Mouse (Mus musculus): Measurements from ENCODE around the gene Svs5. TPM values are rescaled to one million over a fixed set of nuclear protein-coding genes. Genes with fewer than 3 reads are reported as not detected.
A peak's percentile ranks its signal among the peaks of the same experiment; 100 is the strongest.
"Not testable (repeated sequence)": the region's sequence is repeated elsewhere in the genome, so short reads cannot be mapped to it uniquely, and the experiment has no call there.

The Svs5 gene
- polyA plus RNA-seq (2016; fragmentation: Nextera tagmentation; extraction: Ambion mirVana): not detected in 2 replicates

GRCm38 (mm10) chr2:164332440-164332839 is at the start of gene Svs5:
Svs5 (plus strand) TSS chr2:164332740.
- H3K27ac ChIP-seq (replicated peaks); H3K4me1 ChIP-seq; DNase-seq (ENCODE audit: low spot score); H3K4me3 ChIP-seq; H3K9me3 ChIP-seq; H3K36me3 ChIP-seq (replicated peaks); H3K27me3 ChIP-seq (replicated peaks; ENCODE audit: low read depth, poor library complexity, severe bottlenecking): not testable (repeated sequence)
- WGBS: 81% methylated on average over 3 of the region's 3 CpGs

GRCm38 (mm10) chr2:164288968-164289367 is 43.6 kb upstream of the Svs5 start, which contains the start of gene Svs3a:
Svs3a (plus strand) TSS chr2:164289268.
- not testable (repeated sequence) for H3K4me3 ChIP-seq; DNase-seq (ENCODE audit: low spot score); H3K27ac ChIP-seq (replicated peaks); H3K9me3 ChIP-seq; H3K36me3 ChIP-seq (replicated peaks); H3K4me1 ChIP-seq; H3K27me3 ChIP-seq (replicated peaks; ENCODE audit: low read depth, poor library complexity, severe bottlenecking)
- WGBS: 84% methylated on average over 1 of the region's 1 CpGs

DNA sequence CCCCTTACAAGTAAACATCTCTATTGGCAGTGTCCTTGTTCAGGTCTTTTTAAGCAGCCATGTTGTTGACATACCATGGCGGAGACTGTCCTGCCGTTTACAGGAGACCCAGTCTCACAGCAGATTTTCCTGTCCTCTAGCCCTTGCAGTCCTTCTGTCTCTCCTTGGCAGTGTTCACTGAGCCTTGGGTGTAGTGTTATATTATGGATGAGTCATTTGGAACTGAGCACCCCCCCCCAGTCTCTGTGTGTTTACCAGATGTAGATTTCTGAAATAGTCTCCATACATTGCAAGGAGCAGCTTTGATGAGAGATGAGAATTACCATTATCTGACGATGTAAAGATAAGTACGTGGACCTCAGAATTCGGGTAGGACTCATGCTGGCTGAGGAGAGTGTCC is 19.9 kb upstream of the Svs5 start:
- H3K4me1 ChIP-seq: no peaks in the 10 kb centered on the region
- WGBS: 88% methylated on average over 5 of the region's 5 CpGs
- H3K4me3 ChIP-seq: no peak overlapping the region
- H3K27ac ChIP-seq (replicated peaks): no peak overlapping the region
- H3K9me3 ChIP-seq: no peaks in the 10 kb centered on the region
- DNase-seq (ENCODE audit: low spot score): no peak
- H3K36me3 ChIP-seq (replicated peaks): no peaks in the 10 kb centered on the region
- H3K27me3 ChIP-seq (replicated peaks; ENCODE audit: low read depth, poor library complexity, severe bottlenecking): no peaks in the 10 kb centered on the region

GRCm38 (mm10) chr2:164315460-164315859 is 17.1 kb upstream of the Svs5 start:
- DNase-seq (ENCODE audit: low spot score); H3K9me3 ChIP-seq; H3K27me3 ChIP-seq (replicated peaks; ENCODE audit: low read depth, poor library complexity, severe bottlenecking); H3K36me3 ChIP-seq (replicated peaks); H3K4me1 ChIP-seq; H3K4me3 ChIP-seq; H3K27ac ChIP-seq (replicated peaks): not testable (repeated sequence)

- 76% methylated on average over 1 of the region's 1 CpGs for WGBS
- H3K9me3 ChIP-seq; H3K36me3 ChIP-seq (replicated peaks): not testable (repeated sequence)
Observed at GRCm38 (mm10) chr2:164316451-164316850, 16.1 kb upstream of the Svs5 start, which contains the start of gene Svs6. Svs6 (plus strand) TSS chr2:164316751.

DNA sequence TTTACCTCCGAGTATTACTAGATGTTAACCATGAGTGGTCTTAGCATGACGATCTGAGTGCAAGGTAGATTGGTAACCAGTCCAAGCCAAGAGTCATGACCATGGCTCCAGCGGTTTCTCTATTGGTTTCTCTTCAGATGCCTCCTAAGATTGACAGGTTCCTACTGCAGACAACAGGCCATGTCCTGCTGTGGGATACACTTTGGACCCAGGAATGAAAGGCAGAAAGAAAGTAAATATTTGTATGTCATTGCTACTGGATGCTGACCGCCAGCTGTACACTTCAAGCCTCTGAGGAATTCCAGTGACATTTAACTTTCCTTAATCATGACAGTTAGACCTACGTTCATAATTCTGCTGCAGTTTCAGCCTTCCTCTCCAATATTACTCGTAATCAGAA is 11.6 kb upstream of the Svs5 start:
- no peaks in the 10 kb centered on the region for H3K9me3 ChIP-seq
- H3K36me3 ChIP-seq (replicated peaks): no peaks in the 10 kb centered on the region
- H3K27ac ChIP-seq (replicated peaks): no peak overlapping the region
- H3K4me1 ChIP-seq: no peaks in the 10 kb centered on the region
- WGBS: 89% methylated on average over 6 of the region's 6 CpGs
- no peak overlapping the region for H3K4me3 ChIP-seq
- DNase-seq (ENCODE audit: low spot score): no peak
- H3K27me3 ChIP-seq (replicated peaks; ENCODE audit: low read depth, poor library complexity, severe bottlenecking): no peaks in the 10 kb centered on the region

More at GRCm38 (mm10) chr2:164316451-164316850, 16.1 kb upstream of the Svs5 start, which contains the start of gene Svs6:
- not testable (repeated sequence) for H3K4me3 ChIP-seq; H3K27ac ChIP-seq (replicated peaks); H3K4me1 ChIP-seq; DNase-seq (ENCODE audit: low spot score); H3K27me3 ChIP-seq (replicated peaks; ENCODE audit: low read depth, poor library complexity, severe bottlenecking)

DNA sequence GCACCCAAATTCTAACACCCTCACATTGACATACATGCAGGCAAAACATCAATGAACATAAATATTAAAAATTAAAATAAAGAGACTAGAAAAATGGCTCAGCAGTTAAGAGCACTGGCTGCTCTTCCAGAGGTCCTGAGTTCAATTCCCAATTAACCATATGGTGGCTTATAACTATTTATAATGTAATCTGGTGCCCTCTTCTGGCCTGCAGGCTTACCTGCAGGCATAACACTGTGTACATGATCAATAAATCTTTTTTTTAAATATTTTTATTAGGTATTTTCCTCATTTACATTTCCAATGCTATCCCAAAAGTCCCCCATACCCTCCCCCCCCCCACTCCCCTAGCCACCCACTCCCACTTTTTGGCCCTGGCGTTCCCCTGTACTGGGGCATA is 11.2 kb downstream of the Svs5 start:
- not testable (repeated sequence) for H3K4me1 ChIP-seq; H3K27ac ChIP-seq (replicated peaks); H3K36me3 ChIP-seq (replicated peaks); H3K27me3 ChIP-seq (replicated peaks; ENCODE audit: low read depth, poor library complexity, severe bottlenecking); H3K4me3 ChIP-seq; DNase-seq (ENCODE audit: low spot score); H3K9me3 ChIP-seq
- 72% methylated on average over 1 of the region's 1 CpGs for WGBS

DNA sequence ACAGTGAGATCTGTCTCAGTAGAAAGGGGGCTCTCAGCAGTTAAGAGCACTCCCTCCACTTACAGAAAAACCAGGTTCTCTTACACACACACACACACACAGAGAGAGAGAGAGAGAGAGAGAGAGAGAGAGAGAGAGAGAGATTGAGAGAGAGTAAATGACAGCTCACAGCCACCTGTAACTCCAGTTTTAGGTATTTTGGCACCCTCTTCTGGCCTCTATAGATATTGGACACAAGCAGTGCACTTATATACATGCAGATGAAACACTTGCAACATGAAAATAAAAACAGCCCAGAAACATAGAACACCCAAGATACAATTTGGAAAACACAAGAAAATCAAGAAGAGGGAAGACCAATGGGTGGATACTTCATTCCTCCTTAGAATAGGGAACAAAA is 15.2 kb downstream of the Svs5 start:
- H3K27me3 ChIP-seq (replicated peaks; ENCODE audit: low read depth, poor library complexity, severe bottlenecking); DNase-seq (ENCODE audit: low spot score); H3K36me3 ChIP-seq (replicated peaks): not testable (repeated sequence)

DNA sequence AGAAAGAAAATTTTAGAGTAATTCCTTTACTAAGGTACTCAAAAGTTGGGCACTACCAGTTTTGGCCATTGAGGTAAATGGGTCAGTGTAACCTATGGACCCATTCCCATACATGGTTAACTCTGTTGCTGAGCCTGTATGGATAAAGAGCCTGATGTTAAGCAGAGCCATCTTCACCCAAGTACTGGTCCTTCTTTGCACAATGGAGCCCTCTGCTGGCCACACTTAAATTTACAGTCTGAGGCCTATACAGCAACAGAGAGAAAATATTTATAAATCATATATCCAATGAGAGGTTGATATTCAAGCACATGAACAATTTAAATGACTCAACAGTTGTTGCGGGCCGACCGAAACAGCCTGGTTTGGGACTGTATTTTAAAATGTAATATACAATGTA is 16.4 kb downstream of the Svs5 start:
- no peaks in the 10 kb centered on the region for H3K9me3 ChIP-seq
- no peak overlapping the region for H3K27ac ChIP-seq (replicated peaks)
- DNase-seq (ENCODE audit: low spot score): peak; percentile 33
- H3K36me3 ChIP-seq (replicated peaks): no peaks in the 10 kb centered on the region
- WGBS: 95% methylated on average over 3 of the region's 3 CpGs
- no peak overlapping the region for H3K4me3 ChIP-seq
- no peaks in the 10 kb centered on the region for H3K27me3 ChIP-seq (replicated peaks; ENCODE audit: low read depth, poor library complexity, severe bottlenecking)
- no peaks in the 10 kb centered on the region for H3K4me1 ChIP-seq

More for the DNA sequence above, 15.2 kb downstream of the Svs5 start:
- H3K4me3 ChIP-seq; H3K4me1 ChIP-seq; H3K9me3 ChIP-seq; H3K27ac ChIP-seq (replicated peaks): not testable (repeated sequence)

GRCm38 (mm10) chr2:164352697-164353096 is 20.2 kb downstream of the Svs5 start:
- 88% methylated on average over 3 of the region's 3 CpGs for WGBS
- Histone ChIP-seq H3K9me3 (no peaks in the 10 kb centered on the region), H3K4me3 (no peak overlapping the region), H3K4me1 (no peaks in the 10 kb centered on the region), H3K27ac (replicated peaks) (no peak overlapping the region), H3K27me3 (replicated peaks; ENCODE audit: low read depth, poor library complexity, severe bottlenecking) (no peaks in the 10 kb centered on the region), H3K36me3 (replicated peaks) (no peaks in the 10 kb centered on the region)
- DNase-seq (ENCODE audit: low spot score): no peak

DNA sequence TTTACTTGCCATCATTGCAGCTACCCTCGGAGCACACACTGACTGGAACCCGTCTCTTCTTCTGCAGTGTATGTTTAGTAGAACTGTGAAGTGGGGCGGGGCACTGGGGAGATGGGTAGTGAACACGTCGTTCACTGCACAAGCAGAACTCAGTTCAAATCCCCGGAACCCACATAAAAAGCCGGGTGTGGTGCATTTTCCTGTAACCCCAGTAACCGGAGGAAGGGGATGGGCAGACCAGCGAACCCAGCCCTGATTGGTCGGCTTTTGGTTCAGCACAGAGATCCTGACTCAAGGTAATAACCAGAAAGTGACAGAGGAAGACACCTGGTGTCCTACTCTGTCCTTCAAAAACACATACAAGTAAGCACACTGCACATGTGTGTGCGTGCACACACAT is 20.8 kb downstream of the Svs5 start:
- no peak overlapping the region for H3K27ac ChIP-seq (replicated peaks)
- WGBS: 88% methylated on average over 11 of the region's 11 CpGs

GRCm38 (mm10) chr2:164356177-164356967 is 23.8 kb downstream of the Svs5 start:
- 0 out of 2 replicates have a peak, but pooled peaks cover 7% of the 10 kb centered on the region for H3K4me1 ChIP-seq
- peaks cover 4% of the 10 kb centered on the region for H3K27me3 ChIP-seq (replicated peaks; ENCODE audit: low read depth, poor library complexity, severe bottlenecking)
- WGBS: 77% methylated on average over 11 of the region's 11 CpGs
- no peak overlapping the region for H3K4me3 ChIP-seq
- H3K9me3 ChIP-seq: no peaks in the 10 kb centered on the region
- no peaks in the 10 kb centered on the region for H3K36me3 ChIP-seq (replicated peaks)
- no peak overlapping the region for H3K27ac ChIP-seq (replicated peaks)
- DNase-seq (ENCODE audit: low spot score): no peak

More for the DNA sequence above, 20.8 kb downstream of the Svs5 start:
- H3K4me1 ChIP-seq: no peaks in the 10 kb centered on the region
- H3K36me3 ChIP-seq (replicated peaks): no peaks in the 10 kb centered on the region
- H3K4me3 ChIP-seq: no peak overlapping the region
- H3K27me3 ChIP-seq (replicated peaks; ENCODE audit: low read depth, poor library complexity, severe bottlenecking): no peaks in the 10 kb centered on the region
- H3K9me3 ChIP-seq: no peaks in the 10 kb centered on the region
- no peak for DNase-seq (ENCODE audit: low spot score)

DNA sequence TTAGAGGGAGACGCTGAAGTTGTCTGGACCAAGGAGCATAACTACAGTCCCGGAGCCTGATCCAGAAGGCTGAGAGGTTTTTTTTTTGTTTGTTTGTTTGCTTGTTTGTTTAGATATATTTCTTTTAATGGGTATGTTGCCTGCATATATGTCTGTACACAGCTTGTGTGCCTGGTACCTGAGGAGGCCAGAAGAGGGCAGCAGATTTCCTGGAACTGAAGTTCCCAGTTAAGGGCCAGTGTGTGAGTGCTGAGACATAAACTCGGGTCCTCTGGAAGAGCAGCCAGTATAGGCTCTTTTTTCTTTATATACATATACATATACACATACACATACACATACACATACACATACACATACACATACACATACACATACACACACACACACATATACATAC is 25.8 kb downstream of the Svs5 start:
- WGBS: 81% methylated on average over 3 of the region's 3 CpGs
- Histone ChIP-seq H3K9me3 (no peaks in the 10 kb centered on the region), H3K4me1 (0 out of 2 replicates have a peak, but pooled peaks cover 7% of the 10 kb centered on the region), H3K27ac (replicated peaks) (no peak overlapping the region), H3K36me3 (replicated peaks) (no peaks in the 10 kb centered on the region), H3K27me3 (replicated peaks; ENCODE audit: low read depth, poor library complexity, severe bottlenecking) (peaks cover 15% of the 10 kb centered on the region), H3K4me3 (no peak overlapping the region)
- no peak for DNase-seq (ENCODE audit: low spot score)

All from embryonic facial prominence, embryonic 10.5 days (tissue).